Mouse (Mus musculus) neural tube, embryonic 15.5 days (tissue): ENCODE measurements at regions not wholly inside any gene's neighbourhood (a gene's known extent, or its start where the extent isn't known, plus 50 kb on each side); places are given as distances from the start of the nearest gene placed in this dataset.

Source experiments
- ATAC-seq: fragments of 200-750 bp; cut with Nextera tagmentation; 2 replicates; pipeline ENCODE4 v1.8.0; 2017; ENCODE audit warnings: mild to moderate bottlenecking, moderate TSS enrichment, moderate library complexity; ENCODE audit not compliant: low FRiP score
- H3K27ac ChIP-seq: fragments of 300-500 bp; sonication (generic); replicated peaks from 2 replicates; pipeline ENCODE4 v1.5.1; 2015; ENCODE audit warnings: mild to moderate bottlenecking, inconsistent platforms
- H3K27me3 ChIP-seq: fragments of 300-500 bp; sonication (generic); replicated peaks from 2 replicates; pipeline ENCODE4 v1.6.1; 2015; ENCODE audit warnings: inconsistent platforms
- H3K36me3 ChIP-seq: fragments of 300-500 bp; sonication (generic); 2 replicates; pipeline ENCODE4 v1.6.1; 2015; ENCODE audit warnings: inconsistent platforms
- H3K4me1 ChIP-seq: fragments of 300-500 bp; sonication (generic); 2 replicates; pipeline ENCODE4 v1.6.1; 2015; ENCODE audit warnings: inconsistent platforms
- H3K4me2 ChIP-seq: fragments of 300-500 bp; sonication (generic); 2 replicates; pipeline ENCODE4 v1.6.1; 2015; ENCODE audit warnings: inconsistent platforms, mild to moderate bottlenecking, moderate library complexity
- H3K4me3 ChIP-seq: fragments of 300-500 bp; sonication (generic); replicated peaks from 2 replicates; pipeline ENCODE4 v1.5.1; 2015; ENCODE audit warnings: mild to moderate bottlenecking, inconsistent platforms
- H3K9ac ChIP-seq: fragments of 300-500 bp; sonication (generic); replicated peaks from 2 replicates; pipeline ENCODE4 v1.6.1; 2015; ENCODE audit warnings: mild to moderate bottlenecking, inconsistent platforms
- H3K9me3 ChIP-seq: fragments of 300-500 bp; sonication (generic); replicated peaks from 2 replicates; pipeline ENCODE4 v1.6.1; 2016; ENCODE audit warnings: inconsistent platforms
- WGBS: fragments of 180-500 bp; shearing (Covaris S2); methylation state at CpG from one replicate; pipeline ENCODE4 v1.1.7; 2015; ENCODE audit warnings: mixed read lengths; 5-methylcytosine and 5-hydroxymethylcytosine counted together

- peak; percentile 80 for ATAC-seq
- 6% methylated on average over 8 of the region's 8 CpGs for WGBS
These were observed 113.7 kb upstream of the Ccdc85a start for GRCm38 (mm10) chr11:28697644-28698480.

GRCm38 (mm10) chr11:28695031-28695430 lies 110.9 kb upstream of the Ccdc85a start:
- ATAC-seq: no peak
- no peak overlapping the region for H3K4me2 ChIP-seq

More at GRCm38 (mm10) chr11:28697644-28698480, 113.7 kb upstream of the Ccdc85a start:
- H3K27me3 ChIP-seq: no peaks in the 10 kb centered on the region
- H3K27ac ChIP-seq: no peak overlapping the region
- peaks cover 8% of the 10 kb centered on the region; the same call in 1 of the 2 replicates for H3K4me1 ChIP-seq
- no peaks in the 10 kb centered on the region for H3K9me3 ChIP-seq
- peak overlapping the region; percentile 7; the same call in 1 of the 2 replicates for H3K4me2 ChIP-seq
- H3K4me3 ChIP-seq: no peak overlapping the region
- no peaks in the 10 kb centered on the region for H3K36me3 ChIP-seq
- H3K9ac ChIP-seq: no peak overlapping the region

GRCm38 (mm10) chr11:28693303-28693702 lies 109.2 kb upstream of the Ccdc85a start:
- WGBS: 69% methylated on average over 1 of the region's 1 CpGs
- no peaks in the 10 kb centered on the region for H3K9me3 ChIP-seq
- H3K4me1 ChIP-seq: peaks cover 10% of the 10 kb centered on the region; the same call in 1 of the 2 replicates
- H3K4me3 ChIP-seq: no peak overlapping the region
- no peak overlapping the region for H3K4me2 ChIP-seq
- H3K27me3 ChIP-seq: no peaks in the 10 kb centered on the region
- ATAC-seq: no peak
- no peaks in the 10 kb centered on the region for H3K36me3 ChIP-seq
- no peak overlapping the region for H3K9ac ChIP-seq
- no peak overlapping the region; the same call in 1 of the 2 replicates for H3K27ac ChIP-seq

More at GRCm38 (mm10) chr11:28695031-28695430, 110.9 kb upstream of the Ccdc85a start:
- Histone ChIP-seq H3K4me1 (peaks cover 10% of the 10 kb centered on the region; the same call in 1 of the 2 replicates), H3K4me3 (no peak overlapping the region), H3K9ac (no peak overlapping the region), H3K27ac (no peak overlapping the region), H3K36me3 (no peaks in the 10 kb centered on the region), H3K27me3 (no peaks in the 10 kb centered on the region), H3K9me3 (no peaks in the 10 kb centered on the region)
- 86% methylated on average over 3 of the region's 3 CpGs for WGBS

GRCm38 (mm10) chr11:28692263-28693194 lies 108.4 kb upstream of the Ccdc85a start:
- peak overlapping the region; percentile 49 for H3K27ac ChIP-seq
- H3K9ac ChIP-seq: no peak overlapping the region
- no peak overlapping the region for H3K4me3 ChIP-seq
- H3K9me3 ChIP-seq: no peaks in the 10 kb centered on the region
- no peaks in the 10 kb centered on the region for H3K36me3 ChIP-seq
- 43% methylated on average over 3 of the region's 3 CpGs for WGBS
- no peaks in the 10 kb centered on the region for H3K27me3 ChIP-seq
- peak; percentile 75 for ATAC-seq
- no peak overlapping the region for H3K4me2 ChIP-seq
- H3K4me1 ChIP-seq: 0 out of 2 replicates have a peak, but pooled peaks cover 4% of the 10 kb centered on the region

- Histone ChIP-seq H3K9ac (no peak overlapping the region), H3K4me1 (0 out of 2 replicates have a peak, but pooled peaks cover 4% of the 10 kb centered on the region)
These were observed 104.3 kb upstream of the Ccdc85a start for GRCm38 (mm10) chr11:28688436-28688835.

GRCm38 (mm10) chr11:28685407-28685806 lies 101.3 kb upstream of the Ccdc85a start:
- no peaks in the 10 kb centered on the region for H3K27me3 ChIP-seq
- H3K4me1 ChIP-seq: no peaks in the 10 kb centered on the region
- H3K4me2 ChIP-seq: no peak overlapping the region
- H3K9ac ChIP-seq: no peak overlapping the region
- no peak overlapping the region for H3K4me3 ChIP-seq
- H3K27ac ChIP-seq: no peak overlapping the region
- no peaks in the 10 kb centered on the region for H3K36me3 ChIP-seq
- H3K9me3 ChIP-seq: no peaks in the 10 kb centered on the region
- ATAC-seq: no peak

More at GRCm38 (mm10) chr11:28688436-28688835, 104.3 kb upstream of the Ccdc85a start:
- WGBS: 83% methylated on average over 1 of the region's 1 CpGs
- H3K4me2 ChIP-seq: no peak overlapping the region
- no peaks in the 10 kb centered on the region for H3K36me3 ChIP-seq
- no peak overlapping the region for H3K4me3 ChIP-seq
- ATAC-seq: no peak
- no peaks in the 10 kb centered on the region for H3K9me3 ChIP-seq
- H3K27ac ChIP-seq: no peak overlapping the region
- H3K27me3 ChIP-seq: no peaks in the 10 kb centered on the region

GRCm38 (mm10) chr11:28681311-28681710 lies 97.2 kb upstream of the Ccdc85a start:
- WGBS: 48% methylated on average over 3 of the region's 3 CpGs
- ATAC-seq: no peak
- Histone ChIP-seq H3K9ac (no peak overlapping the region), H3K36me3 (no peaks in the 10 kb centered on the region), H3K27ac (no peak overlapping the region), H3K9me3 (no peaks in the 10 kb centered on the region), H3K4me2 (no peak overlapping the region), H3K4me3 (no peak overlapping the region), H3K27me3 (no peaks in the 10 kb centered on the region), H3K4me1 (no peaks in the 10 kb centered on the region)

- H3K9me3 ChIP-seq: no peaks in the 10 kb centered on the region
- H3K36me3 ChIP-seq: no peaks in the 10 kb centered on the region
- ATAC-seq: no peak
- no peak overlapping the region for H3K4me2 ChIP-seq
- no peaks in the 10 kb centered on the region for H3K27me3 ChIP-seq
- H3K9ac ChIP-seq: no peak overlapping the region
- H3K4me1 ChIP-seq: no peaks in the 10 kb centered on the region
- no peak overlapping the region for H3K27ac ChIP-seq
- H3K4me3 ChIP-seq: no peak overlapping the region
These were observed 86.6 kb upstream of the Ccdc85a start for GRCm38 (mm10) chr11:28670765-28671164.

- H3K9me3 ChIP-seq: no peaks in the 10 kb centered on the region
- ATAC-seq: no peak
- no peak overlapping the region for H3K4me3 ChIP-seq
- no peak overlapping the region for H3K9ac ChIP-seq
- H3K36me3 ChIP-seq: no peaks in the 10 kb centered on the region
- no peaks in the 10 kb centered on the region for H3K27me3 ChIP-seq
- no peak overlapping the region for H3K27ac ChIP-seq
- H3K4me1 ChIP-seq: no peaks in the 10 kb centered on the region
- 89% methylated on average over 4 of the region's 4 CpGs for WGBS
- no peak overlapping the region for H3K4me2 ChIP-seq
These were observed 85.2 kb upstream of the Ccdc85a start for GRCm38 (mm10) chr11:28669359-28669758.

GRCm38 (mm10) chr11:28660377-28660776 lies 76.3 kb upstream of the Ccdc85a start:
- no peak overlapping the region for H3K9ac ChIP-seq
- 73% methylated on average over 4 of the region's 4 CpGs for WGBS

GRCm38 (mm10) chr11:28655169-28655846 lies 71.2 kb upstream of the Ccdc85a start:
- no peak overlapping the region for H3K27ac ChIP-seq
- H3K4me2 ChIP-seq: no peak overlapping the region
- no peak overlapping the region for H3K4me3 ChIP-seq
- no peaks in the 10 kb centered on the region for H3K4me1 ChIP-seq
- no peaks in the 10 kb centered on the region for H3K27me3 ChIP-seq
- H3K9me3 ChIP-seq: no peaks in the 10 kb centered on the region
- 81% methylated on average over 12 of the region's 12 CpGs for WGBS
- no peak overlapping the region for H3K9ac ChIP-seq
- peak; percentile 66; the same call in 1 of the 2 replicates for ATAC-seq
- no peaks in the 10 kb centered on the region for H3K36me3 ChIP-seq

More at GRCm38 (mm10) chr11:28660377-28660776, 76.3 kb upstream of the Ccdc85a start:
- no peaks in the 10 kb centered on the region for H3K36me3 ChIP-seq
- H3K27me3 ChIP-seq: no peaks in the 10 kb centered on the region
- no peaks in the 10 kb centered on the region for H3K9me3 ChIP-seq
- no peak overlapping the region for H3K4me2 ChIP-seq
- H3K4me3 ChIP-seq: no peak overlapping the region
- ATAC-seq: no peak
- no peaks in the 10 kb centered on the region for H3K4me1 ChIP-seq
- H3K27ac ChIP-seq: no peak overlapping the region
